8 mouse cellular contexts compared by ENCODE assay signal in the genomic region with DNA sequence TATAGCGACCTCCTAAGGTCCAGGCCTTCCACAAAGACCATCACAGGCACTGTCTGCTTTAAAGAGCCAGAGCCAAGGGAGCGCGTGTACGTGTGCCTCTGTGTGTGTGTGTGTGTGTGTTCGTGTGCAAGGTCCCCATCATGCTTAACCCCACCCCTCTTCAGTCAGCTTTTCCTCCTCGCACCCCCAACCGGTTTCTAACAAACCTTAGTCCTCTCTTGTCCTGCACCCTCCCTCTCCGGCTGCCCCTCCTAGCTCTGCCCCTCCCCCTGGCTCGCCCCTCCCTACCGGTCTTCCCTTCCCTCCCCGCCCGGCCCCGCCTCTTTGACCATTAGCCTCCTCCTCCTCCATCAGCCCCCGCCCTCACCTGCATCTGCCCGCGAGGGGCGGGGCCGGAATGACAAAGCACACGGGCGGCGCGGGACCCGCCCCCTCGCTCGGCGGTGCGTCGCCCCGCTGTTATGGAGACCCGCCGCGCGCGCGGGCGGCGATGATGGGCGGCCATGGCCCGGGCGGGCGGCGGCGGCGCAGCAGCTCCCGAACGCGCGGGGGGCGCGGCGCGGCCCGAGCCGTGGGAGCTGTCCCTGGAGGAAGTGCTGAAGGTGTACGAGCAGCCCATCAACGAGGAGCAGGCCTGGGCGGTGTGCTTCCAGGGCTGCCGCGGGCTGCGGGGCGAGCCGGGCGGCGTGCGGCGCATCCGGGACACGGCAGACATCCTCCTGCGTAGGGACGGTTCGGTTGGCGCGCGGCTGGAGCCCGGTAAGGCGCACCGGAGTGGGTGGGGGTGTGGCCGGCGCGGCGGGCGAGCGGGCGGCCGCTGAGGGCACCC. TPM values are rescaled to one million over a fixed set of nuclear protein-coding genes. Genes with fewer than 3 reads are reported as not detected.
DNase-seq lines count a peak whose midpoint lies in the region; ATAC-seq and TF ChIP-seq lines count a peak whose summit lies in the region.

A gene (plus strand): TSS at position 452 of the 829 bp plus-strand sequence.

- DNase-seq in B cell, adult 2 months = peak; percentile 83
- DNase-seq in adrenal gland, postnatal 4 days (ENCODE audit: low spot score in 2 of 2) = peak; percentile 42 to 59
- DNase-seq in heart, adult 9 months (ENCODE audit: low spot score in 2 of 2) = peak; percentile 16 to 40
- DNase-seq in liver, adult 2 months (ENCODE audit: extremely low read depth, low read depth, low spot score) = no peak
- DNase-seq in naive thymus-derived CD4-positive, alpha-beta T cell, adult 2 months (ENCODE audit: low read depth) = peak; percentile 83

- H3K27ac ChIP-seq in embryonic facial prominence, embryonic 13.5 days = 0 out of 2 replicates have a peak within 1 kb of the TSS, but pooled peaks have one; percentile 22
- H3K27ac ChIP-seq in kidney, embryonic 14.5 days (ENCODE audit: low read depth, low read length) = 0 out of 2 replicates have a peak within 1 kb of the TSS, but pooled peaks have one; percentile 30
- H3K27ac ChIP-seq in liver, adult 2 months (replicated peaks; ENCODE audit: insufficient read depth, low read depth, low read length) = no peak within 1 kb of the TSS
- H3K27ac ChIP-seq in stomach, embryonic 14.5 days (ENCODE audit: low read length) = no peak within 1 kb of the TSS

- no peak for TF ChIP-seq CTCF in liver, adult 2 months (IDR thresholded peaks at IDR 0.05; ENCODE audit: low read depth, low read length)

- H3K4me3 ChIP-seq in embryonic facial prominence, embryonic 13.5 days = peak within 1 kb of the TSS; percentile 60
- H3K4me3 ChIP-seq in kidney, embryonic 14.5 days (ENCODE audit: low read length) = peak within 1 kb of the TSS; percentile 62
- peak within 1 kb of the TSS; percentile 40; the same call in 1 of the 2 replicates for H3K4me3 ChIP-seq in liver, adult 2 months (ENCODE audit: insufficient read depth, low read depth, low read length)
- peak within 1 kb of the TSS; percentile 47 for H3K4me3 ChIP-seq in stomach, embryonic 14.5 days (ENCODE audit: low read depth, low read length)

- H3K79me2 ChIP-seq in liver, adult 2 months (ENCODE audit: control insufficient read depth, insufficient read depth, low read length) = no peaks in the 10 kb centered on the region

- peak; percentile 77 for ATAC-seq in embryonic facial prominence, embryonic 13.5 days (ENCODE audit: insufficient number of reproducible peaks, insufficient read depth, low FRiP score, low TSS enrichment, low read depth)
- ATAC-seq in kidney, embryonic 14.5 days (ENCODE audit: low FRiP score, low TSS enrichment) = peak; percentile 84
- ATAC-seq in stomach, embryonic 14.5 days (ENCODE audit: insufficient number of reproducible peaks, insufficient read depth, low FRiP score, low read depth) = peak; percentile 84

- no peak for TF ChIP-seq POLR2A in liver, adult 2 months (IDR thresholded peaks at IDR 0.05; ENCODE audit: extremely low read depth, insufficient read depth, low read length)

- under 1% methylated on average over 79 of the region's 85 CpGs for WGBS in embryonic facial prominence, embryonic 13.5 days
- WGBS in kidney, embryonic 14.5 days = under 1% methylated on average over 83 of the region's 85 CpGs
- WGBS in liver, adult 2 months = 2% methylated on average over 79 of the region's 85 CpGs
- under 1% methylated on average over 84 of the region's 85 CpGs for WGBS in stomach, embryonic 14.5 days

- H3K4me2 ChIP-seq in embryonic facial prominence, embryonic 13.5 days = peak within 1 kb of the TSS; percentile 97
- H3K4me2 ChIP-seq in kidney, embryonic 14.5 days (replicated peaks; ENCODE audit: low read depth, low read length) = peak within 1 kb of the TSS; percentile 94
- peak within 1 kb of the TSS; percentile 89 for H3K4me2 ChIP-seq in stomach, embryonic 14.5 days (replicated peaks; ENCODE audit: low read depth, low read length)

- H3K9ac ChIP-seq in embryonic facial prominence, embryonic 13.5 days = peak within 1 kb of the TSS; percentile 67
- peak within 1 kb of the TSS; percentile 58 for H3K9ac ChIP-seq in kidney, embryonic 14.5 days (ENCODE audit: low read depth, low read length)
- H3K9ac ChIP-seq in liver, adult 2 months (ENCODE audit: low read depth, low read length) = no peak within 1 kb of the TSS
- H3K9ac ChIP-seq in stomach, embryonic 14.5 days (replicated peaks; ENCODE audit: low read depth, low read length) = 0 out of 2 replicates have a peak within 1 kb of the TSS, but pooled peaks have one; percentile 10

- H3K4me1 ChIP-seq in embryonic facial prominence, embryonic 13.5 days = peaks cover 14% of the 10 kb centered on the region
- peaks cover 5% of the 10 kb centered on the region; the same call in 1 of the 2 replicates for H3K4me1 ChIP-seq in kidney, embryonic 14.5 days (ENCODE audit: control insufficient read depth, insufficient read depth, low read length)
- H3K4me1 ChIP-seq in liver, adult 2 months (ENCODE audit: control insufficient read depth, insufficient read depth, low read length) = no peaks in the 10 kb centered on the region; the same call in 1 of the 2 replicates
- H3K4me1 ChIP-seq in stomach, embryonic 14.5 days (ENCODE audit: control insufficient read depth, insufficient read depth, low read length) = peaks cover 18% of the 10 kb centered on the region; the same call in 1 of the 2 replicates

- peaks cover 24% of the 10 kb centered on the region for H3K27me3 ChIP-seq in embryonic facial prominence, embryonic 13.5 days
- peaks cover 7% of the 10 kb centered on the region; the same call in 1 of the 2 replicates for H3K27me3 ChIP-seq in kidney, embryonic 14.5 days (ENCODE audit: control insufficient read depth, insufficient read depth, low read length)
- peaks cover 4% of the 10 kb centered on the region; the same call in 1 of the 2 replicates for H3K27me3 ChIP-seq in liver, adult 2 months (ENCODE audit: control insufficient read depth, insufficient read depth, low read length)
- H3K27me3 ChIP-seq in stomach, embryonic 14.5 days (ENCODE audit: control insufficient read depth, insufficient read depth, low read length) = peaks cover 2% of the 10 kb centered on the region; the same call in 1 of the 2 replicates

- no peaks in the 10 kb centered on the region for H3K36me3 ChIP-seq in embryonic facial prominence, embryonic 13.5 days
- H3K36me3 ChIP-seq in kidney, embryonic 14.5 days (ENCODE audit: control insufficient read depth, insufficient read depth, low read length) = no peaks in the 10 kb centered on the region
- no peaks in the 10 kb centered on the region for H3K36me3 ChIP-seq in liver, adult 2 months (ENCODE audit: control insufficient read depth, insufficient read depth, low read length)
- H3K36me3 ChIP-seq in stomach, embryonic 14.5 days (ENCODE audit: control insufficient read depth, insufficient read depth, low read length) = no peaks in the 10 kb centered on the region

- no peaks in the 10 kb centered on the region for H3K9me3 ChIP-seq in embryonic facial prominence, embryonic 13.5 days
- H3K9me3 ChIP-seq in kidney, embryonic 14.5 days (ENCODE audit: control insufficient read depth, low read length) = no peaks in the 10 kb centered on the region
- H3K9me3 ChIP-seq in stomach, embryonic 14.5 days (ENCODE audit: control insufficient read depth, low read depth, low read length) = no peaks in the 10 kb centered on the region

RNA-seq across cellular contexts. Expression of the gene that starts here (rescaled TPM):
- 1 to 10 TPM; 3.6 to 4.0 TPM for total RNA-seq in adrenal gland, postnatal 4 days (2021)
- polyA plus RNA-seq in embryonic facial prominence, embryonic 13.5 days (2015; fragmentation: Nextera tagmentation; extraction: Ambion mirVana) = 1.9 and 2.2 TPM in 2 replicates
- 2.2 and 3.9 TPM in 2 replicates for polyA plus RNA-seq in kidney, embryonic 14.5 days (2014; fragmentation: Nextera tagmentation; extraction: Ambion mirVana)
- under 0.01 and 0.07 TPM in 2 replicates for total RNA-seq in liver, adult 2 months (2014; rRNA removed)
- polyA plus RNA-seq in liver, adult 2 months (2012; rRNA removed) = 0.13 TPM in 1 of 2 replicates, not detected in the other
- polyA plus RNA-seq in stomach, embryonic 14.5 days (2014; fragmentation: Nextera tagmentation; extraction: Ambion mirVana) = 2.2 and 3.1 TPM in 2 replicates

Comparison
In these comparisons a context has a peak if more than half of its experiments do, and no peak if none do; other contexts are left out.
1. H3K27ac ChIP-seq: peak in embryonic facial prominence, embryonic 13.5 days (single experiment) and kidney, embryonic 14.5 days (single experiment); none in liver, adult 2 months (single experiment) and stomach, embryonic 14.5 days (single experiment).
2. Peak in every context shown above with its lines, with median percentiles within 50 percentile points of each other: ATAC-seq, H3K4me2 ChIP-seq and H3K4me3 ChIP-seq.